Mouse (Mus musculus): ENCODE results near the gene Abcc1. TPM values are rescaled to one million over a fixed set of nuclear protein-coding genes. Genes with fewer than 3 reads are reported as not detected.
A peak's percentile ranks its signal among the peaks of the same experiment; 100 is the strongest.

The Abcc1 gene
- total and polyA plus RNA-seq, 2 experiments: 1.3 to 1.6 TPM

GRCm38 (mm10) chr16:14475001-14475400 is 113.6 kb downstream of the Abcc1 start:
- Histone ChIP-seq H3K79me2 (ENCODE audit: control insufficient read depth, insufficient read depth, low read length) (no peaks in the 10 kb centered on the region), H3K27ac (replicated peaks; ENCODE audit: insufficient read depth, low read depth, low read length) (no peak overlapping the region), H3K36me3 (ENCODE audit: control insufficient read depth, insufficient read depth, low read length) (no peaks in the 10 kb centered on the region), H3K4me1 (ENCODE audit: control insufficient read depth, insufficient read depth, low read length) (peaks cover 2% of the 10 kb centered on the region; the same call in 1 of the 2 replicates), H3K9ac (ENCODE audit: low read depth, low read length) (no peak overlapping the region), H3K27me3 (ENCODE audit: control insufficient read depth, insufficient read depth, low read length) (no peaks in the 10 kb centered on the region), H3K4me3 (ENCODE audit: insufficient read depth, low read depth, low read length) (no peak overlapping the region)
- WGBS: 36% methylated on average over 2 of the region's 2 CpGs
- DNase-seq (ENCODE audit: extremely low read depth, low read depth, low spot score): peak; percentile 60
- TF ChIP-seq POLR2A (IDR thresholded peaks at IDR 0.05; ENCODE audit: extremely low read depth, insufficient read depth, low read length) (no peak), CTCF (IDR thresholded peaks at IDR 0.05; ENCODE audit: low read depth, low read length) (no peak)

GRCm38 (mm10) chr16:14476056-14476455 is 114.7 kb downstream of the Abcc1 start:
- H3K4me3 ChIP-seq (ENCODE audit: insufficient read depth, low read depth, low read length): no peak overlapping the region
- peaks cover 2% of the 10 kb centered on the region; the same call in 1 of the 2 replicates for H3K4me1 ChIP-seq (ENCODE audit: control insufficient read depth, insufficient read depth, low read length)
- no peaks in the 10 kb centered on the region for H3K79me2 ChIP-seq (ENCODE audit: control insufficient read depth, insufficient read depth, low read length)
- no peak overlapping the region for H3K9ac ChIP-seq (ENCODE audit: low read depth, low read length)
- H3K27me3 ChIP-seq (ENCODE audit: control insufficient read depth, insufficient read depth, low read length): no peaks in the 10 kb centered on the region
- 84% methylated on average over 8 of the region's 8 CpGs for WGBS
- no peak for DNase-seq (ENCODE audit: extremely low read depth, low read depth, low spot score)
- H3K27ac ChIP-seq (replicated peaks; ENCODE audit: insufficient read depth, low read depth, low read length): no peak overlapping the region
- no peaks in the 10 kb centered on the region for H3K36me3 ChIP-seq (ENCODE audit: control insufficient read depth, insufficient read depth, low read length)
- TF ChIP-seq CTCF (IDR thresholded peaks at IDR 0.05; ENCODE audit: low read depth, low read length): no peak
- TF ChIP-seq POLR2A (IDR thresholded peaks at IDR 0.05; ENCODE audit: extremely low read depth, insufficient read depth, low read length): no peak

GRCm38 (mm10) chr16:14476701-14477400 is 115.5 kb downstream of the Abcc1 start:
- no peaks in the 10 kb centered on the region for H3K79me2 ChIP-seq (ENCODE audit: control insufficient read depth, insufficient read depth, low read length)
- no peaks in the 10 kb centered on the region for H3K36me3 ChIP-seq (ENCODE audit: control insufficient read depth, insufficient read depth, low read length)
- no peak overlapping the region for H3K27ac ChIP-seq (replicated peaks; ENCODE audit: insufficient read depth, low read depth, low read length)
- no peak overlapping the region for H3K9ac ChIP-seq (ENCODE audit: low read depth, low read length)
- TF ChIP-seq CTCF (IDR thresholded peaks at IDR 0.05; ENCODE audit: low read depth, low read length) (no peak), POLR2A (IDR thresholded peaks at IDR 0.05; ENCODE audit: extremely low read depth, insufficient read depth, low read length) (no peak)
- no peaks in the 10 kb centered on the region for H3K27me3 ChIP-seq (ENCODE audit: control insufficient read depth, insufficient read depth, low read length)
- peaks cover 2% of the 10 kb centered on the region; the same call in 1 of the 2 replicates for H3K4me1 ChIP-seq (ENCODE audit: control insufficient read depth, insufficient read depth, low read length)
- no peak for DNase-seq (ENCODE audit: extremely low read depth, low read depth, low spot score)
- 85% methylated on average over 9 of the region's 9 CpGs for WGBS
- H3K4me3 ChIP-seq (ENCODE audit: insufficient read depth, low read depth, low read length): no peak overlapping the region

- no peak for TF ChIP-seq POLR2A (IDR thresholded peaks at IDR 0.05; ENCODE audit: extremely low read depth, insufficient read depth, low read length)
- no peak for TF ChIP-seq CTCF (IDR thresholded peaks at IDR 0.05; ENCODE audit: low read depth, low read length)
- no peaks in the 10 kb centered on the region for H3K27me3 ChIP-seq (ENCODE audit: control insufficient read depth, insufficient read depth, low read length)
- no peak overlapping the region for H3K27ac ChIP-seq (replicated peaks; ENCODE audit: insufficient read depth, low read depth, low read length)
- DNase-seq (ENCODE audit: extremely low read depth, low read depth, low spot score): no peak
- H3K36me3 ChIP-seq (ENCODE audit: control insufficient read depth, insufficient read depth, low read length): no peaks in the 10 kb centered on the region
- no peaks in the 10 kb centered on the region for H3K79me2 ChIP-seq (ENCODE audit: control insufficient read depth, insufficient read depth, low read length)
- peaks cover 2% of the 10 kb centered on the region; the same call in 1 of the 2 replicates for H3K4me1 ChIP-seq (ENCODE audit: control insufficient read depth, insufficient read depth, low read length)
- H3K4me3 ChIP-seq (ENCODE audit: insufficient read depth, low read depth, low read length): no peak overlapping the region
- WGBS: 67% methylated on average over 10 of the region's 10 CpGs
- H3K9ac ChIP-seq (ENCODE audit: low read depth, low read length): no peak overlapping the region
Observed at GRCm38 (mm10) chr16:14477510-14478300, 116.3 kb downstream of the Abcc1 start.

GRCm38 (mm10) chr16:14479641-14480040 is 118.3 kb downstream of the Abcc1 start:
- no peak for DNase-seq (ENCODE audit: extremely low read depth, low read depth, low spot score)
- 92% methylated on average over 2 of the region's 2 CpGs for WGBS

More at GRCm38 (mm10) chr16:14479641-14480040, 118.3 kb downstream of the Abcc1 start:
- no peak overlapping the region for H3K4me3 ChIP-seq (ENCODE audit: insufficient read depth, low read depth, low read length)
- H3K27me3 ChIP-seq (ENCODE audit: control insufficient read depth, insufficient read depth, low read length): no peaks in the 10 kb centered on the region
- H3K9ac ChIP-seq (ENCODE audit: low read depth, low read length): no peak overlapping the region
- no peaks in the 10 kb centered on the region for H3K79me2 ChIP-seq (ENCODE audit: control insufficient read depth, insufficient read depth, low read length)
- H3K27ac ChIP-seq (replicated peaks; ENCODE audit: insufficient read depth, low read depth, low read length): no peak overlapping the region
- peaks cover 2% of the 10 kb centered on the region; the same call in 1 of the 2 replicates for H3K4me1 ChIP-seq (ENCODE audit: control insufficient read depth, insufficient read depth, low read length)
- no peaks in the 10 kb centered on the region for H3K36me3 ChIP-seq (ENCODE audit: control insufficient read depth, insufficient read depth, low read length)
- no peak for TF ChIP-seq POLR2A (IDR thresholded peaks at IDR 0.05; ENCODE audit: extremely low read depth, insufficient read depth, low read length)
- TF ChIP-seq CTCF (IDR thresholded peaks at IDR 0.05; ENCODE audit: low read depth, low read length): no peak

Data from liver, adult 2 months (tissue).